Comparison of ENCODE assay signal across 8 mouse cellular contexts in the genomic region with DNA sequence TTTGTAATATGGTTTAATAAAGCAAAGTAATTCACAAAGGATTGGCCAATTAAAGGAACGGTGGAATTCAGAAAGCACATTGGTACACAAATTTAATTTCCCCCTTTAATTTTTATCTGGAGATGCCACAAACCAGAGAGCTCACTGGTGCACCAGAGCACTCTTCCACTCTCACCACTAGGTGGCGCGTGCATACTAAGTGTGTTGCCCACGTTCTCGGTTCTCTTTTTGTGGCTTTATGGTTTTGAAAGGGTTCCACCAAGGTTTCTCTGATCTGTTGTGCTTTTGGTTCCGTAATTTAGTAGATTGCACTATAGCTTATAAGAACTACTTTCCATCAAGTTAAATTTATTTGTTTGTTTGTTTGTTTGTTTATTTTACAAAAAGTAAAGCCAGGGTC. TPM values are rescaled to one million over a fixed set of nuclear protein-coding genes. Genes with fewer than 3 reads are reported as not detected.
DNase-seq lines count a peak whose midpoint lies in the region; ATAC-seq and TF ChIP-seq lines count a peak whose summit lies in the region.

No protein-coding gene starts in this region.

- no peaks in the 10 kb centered on the region for H3K36me3 ChIP-seq in heart, adult 2 months (ENCODE audit: control insufficient read depth, insufficient read depth, low read length)
- no peaks in the 10 kb centered on the region for H3K36me3 ChIP-seq in heart, embryonic 10.5 days

- peak; percentile 98 for TF ChIP-seq CTCF in heart, adult 2 months (IDR thresholded peaks at IDR 0.05)

- intact Hi-C loops in heart, adult 2 months (cut with DNase I): loop anchor here (1.0 kb wide), 3 partner anchors 20 to 137 kb away; no protein-coding TSS in a partner anchor

- peak; percentile 65 to 67 for DNase-seq in heart, adult 2 months
- no peak for DNase-seq in heart, embryonic 10.5 days (ENCODE audit: low spot score)
- peak; percentile 89 for DNase-seq in NIH3T3 (ENCODE audit: low read depth)
- DNase-seq in cerebellum, postnatal 14 days: peak; percentile 83 to 87
- DNase-seq in gastrocnemius, postnatal 4 days (ENCODE audit: low spot score in 2 of 2): peak; percentile 51 to 69
- DNase-seq in layer of hippocampus, adult 9-10 months (ENCODE audit: low spot score): peak; percentile 47
- DNase-seq in spleen, postnatal 14 days (ENCODE audit: low spot score in 2 of 2): peak; percentile 22 to 66

- H3K4me1 ChIP-seq in heart, adult 2 months (ENCODE audit: control insufficient read depth, insufficient read depth, low read length): no peaks in the 10 kb centered on the region
- H3K4me1 ChIP-seq in heart, embryonic 10.5 days: no peaks in the 10 kb centered on the region

- H3K9ac ChIP-seq in heart, adult 2 months (ENCODE audit: low read depth, low read length): no peak overlapping the region

- 3% methylated on average over 6 of the region's 6 CpGs for WGBS in heart, adult 2 months
- 8% methylated on average over 6 of the region's 6 CpGs for WGBS in heart, embryonic 10.5 days

- peak; percentile 99 for ATAC-seq in megakaryocyte progenitor cell, adult 5-6 weeks (replicated peaks; ENCODE audit: poor library complexity)

- no peaks in the 10 kb centered on the region for H3K9me3 ChIP-seq in heart, embryonic 10.5 days

- no peak overlapping the region for H3K4me3 ChIP-seq in heart, adult 2 months
- no peak overlapping the region for H3K4me3 ChIP-seq in heart, embryonic 10.5 days

- H3K27ac ChIP-seq in heart, adult 2 months: no peak overlapping the region
- H3K27ac ChIP-seq in heart, embryonic 10.5 days: no peak overlapping the region

- peak; percentile 56; the same call in 1 of the 2 replicates for TF ChIP-seq EP300 in heart, adult 2 months (IDR thresholded peaks at IDR 0.05; ENCODE audit: insufficient read depth, low read depth, low read length)

- no peaks in the 10 kb centered on the region for H3K79me2 ChIP-seq in heart, adult 2 months (replicated peaks; ENCODE audit: control insufficient read depth, insufficient read depth, low read length)

- no peak for TF ChIP-seq POLR2A in heart, adult 2 months (IDR thresholded peaks at IDR 0.05; ENCODE audit: insufficient read depth, low read depth, low read length)

- H3K27me3 ChIP-seq in heart, adult 2 months (ENCODE audit: control insufficient read depth, insufficient read depth, low read length): no peaks in the 10 kb centered on the region
- no peaks in the 10 kb centered on the region for H3K27me3 ChIP-seq in heart, embryonic 10.5 days (ENCODE audit: insufficient read depth, poor library complexity, severe bottlenecking)

RNA-seq across cellular contexts. Expression of gene Tmem176a, which starts 22.9 kb away (rescaled TPM):
- total RNA-seq in heart, adult 2 months (2021): 10 to 100 TPM; 17.0 to 22.0 TPM
- polyA plus RNA-seq in heart, adult 2 months (2012; rRNA removed): 19.3 and 28.1 TPM in 2 replicates
- 65.3 and 84.3 TPM in 2 replicates for polyA plus RNA-seq in heart, embryonic 10.5 days (2016; fragmentation: Nextera tagmentation; extraction: Ambion mirVana)
- 10 to 100 TPM; 18.9 to 30.2 TPM for total RNA-seq in gastrocnemius, postnatal 4 days (2021)
- total RNA-seq in megakaryocyte progenitor cell, adult 5-6 weeks (2015): 33.2 and 39.1 TPM in 2 replicates
- 22.1 and 27.5 TPM in 2 replicates for total RNA-seq in megakaryocyte progenitor cell, adult 5-6 weeks (2017)

RNA-seq across cellular contexts. Expression of gene Tmem176b, which starts 23.5 kb away (rescaled TPM):
- 10 to 100 TPM; 41.6 to 53.0 TPM for total RNA-seq in heart, adult 2 months (2021)
- polyA plus RNA-seq in heart, adult 2 months (2012; rRNA removed): 104 and 108 TPM in 2 replicates
- polyA plus RNA-seq in heart, embryonic 10.5 days (2016; fragmentation: Nextera tagmentation; extraction: Ambion mirVana): 150 and 178 TPM in 2 replicates
- total RNA-seq in gastrocnemius, postnatal 4 days (2021): 10 to 100 TPM; 62.0 to 78.8 TPM
- 90.6 and 115 TPM in 2 replicates for total RNA-seq in megakaryocyte progenitor cell, adult 5-6 weeks (2015)
- 84.2 and 92.0 TPM in 2 replicates for total RNA-seq in megakaryocyte progenitor cell, adult 5-6 weeks (2017)

RNA-seq across cellular contexts. Expression of gene Gimap3, which starts 47.2 kb away (rescaled TPM):
- 1 to 10 TPM; 1.0 to 1.5 TPM for total RNA-seq in heart, adult 2 months (2021)
- polyA plus RNA-seq in heart, adult 2 months (2012; rRNA removed): 3.0 and 4.8 TPM in 2 replicates
- 0.11 TPM in 1 of 2 replicates, not detected in the other for polyA plus RNA-seq in heart, embryonic 10.5 days (2016; fragmentation: Nextera tagmentation; extraction: Ambion mirVana)
- total RNA-seq in gastrocnemius, postnatal 4 days (2021): under 1 TPM in 1 of 2 experiments, not detected in 1; 0.17 TPM
- 0.12 and 0.62 TPM in 2 replicates for total RNA-seq in megakaryocyte progenitor cell, adult 5-6 weeks (2015)
- 0.61 TPM in 1 of 2 replicates, not detected in the other for total RNA-seq in megakaryocyte progenitor cell, adult 5-6 weeks (2017)

RNA-seq across cellular contexts. Expression of gene Aoc1, which starts 54.9 kb away (rescaled TPM):
- total RNA-seq in heart, adult 2 months (2021): not detected
- polyA plus RNA-seq in heart, adult 2 months (2012; rRNA removed): 0.23 and 1.1 TPM in 2 replicates
- polyA plus RNA-seq in heart, embryonic 10.5 days (2016; fragmentation: Nextera tagmentation; extraction: Ambion mirVana): not detected in 2 replicates
- total RNA-seq in gastrocnemius, postnatal 4 days (2021): not detected
- 0.12 and 0.20 TPM in 2 replicates for total RNA-seq in megakaryocyte progenitor cell, adult 5-6 weeks (2015)
- 0.17 TPM in 1 of 2 replicates, not detected in the other for total RNA-seq in megakaryocyte progenitor cell, adult 5-6 weeks (2017)
